Mouse (Mus musculus): ENCODE data around the gene Wdpcp. TPM values are rescaled to one million over a fixed set of nuclear protein-coding genes. Genes with fewer than 3 reads are reported as not detected.
A peak's percentile ranks its signal among the peaks of the same experiment; 100 is the strongest.

The Wdpcp gene
- polyA plus RNA-seq, 1 experiment from 2014 or later = 19.3 TPM

DNA sequence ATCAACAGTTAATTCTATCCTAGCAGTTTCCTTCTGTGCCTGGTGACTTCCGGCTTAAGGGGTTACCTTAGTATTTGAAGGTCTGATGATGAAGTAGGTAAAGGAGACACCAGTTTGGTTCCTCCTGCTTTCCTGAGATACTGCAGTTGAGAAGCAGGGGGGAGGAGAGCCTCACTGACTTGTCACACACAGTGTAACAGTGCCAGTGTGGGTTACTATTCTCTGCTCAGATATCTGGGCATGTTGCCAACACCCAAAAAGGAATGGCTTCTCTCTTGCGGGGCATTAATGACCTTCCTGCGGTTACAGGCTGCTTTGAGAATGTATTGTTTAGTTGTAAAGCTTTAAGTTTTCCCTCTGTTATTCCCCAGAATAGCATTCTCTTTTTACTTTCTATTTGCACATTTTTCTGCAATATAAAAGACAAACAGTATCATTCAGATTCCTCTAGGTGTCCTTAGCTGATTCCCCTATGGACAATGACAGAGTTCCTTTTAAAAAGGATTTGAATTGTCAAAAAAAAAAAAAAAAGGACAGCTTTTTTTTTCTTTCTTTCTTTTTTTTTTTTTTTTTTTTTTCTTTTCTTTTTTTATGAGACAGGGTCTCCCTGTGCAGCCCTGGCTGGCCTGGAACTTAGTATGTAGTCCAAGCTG, 2.5 kb upstream of the Wdpcp start:
- DNase-seq (ENCODE audit: low read depth, low spot score) = no peak
- in situ Hi-C loops (cut with MboI; ENCODE audit: low pct_unique_long_range_greater_than_20kb) = no loop called here
- TF ChIP-seq CTCF (IDR thresholded peaks at IDR 0.05) = no peak
- ChIA-PET CTCF (interaction anchor here (0.7 to 1.3 kb wide), 4 partner anchors 9 to 19 kb away, joined by 3 to 5 read pairs (median 3); no protein-coding TSS in a partner anchor), POLR2A (interaction anchor here (0.7 kb wide), 1 partner anchor 297 kb away, joined by 5 read pairs; no protein-coding TSS in a partner anchor)
- ATAC-seq = no peak
- no peaks in the 10 kb centered on the region for H3K27me3 ChIP-seq

DNA sequence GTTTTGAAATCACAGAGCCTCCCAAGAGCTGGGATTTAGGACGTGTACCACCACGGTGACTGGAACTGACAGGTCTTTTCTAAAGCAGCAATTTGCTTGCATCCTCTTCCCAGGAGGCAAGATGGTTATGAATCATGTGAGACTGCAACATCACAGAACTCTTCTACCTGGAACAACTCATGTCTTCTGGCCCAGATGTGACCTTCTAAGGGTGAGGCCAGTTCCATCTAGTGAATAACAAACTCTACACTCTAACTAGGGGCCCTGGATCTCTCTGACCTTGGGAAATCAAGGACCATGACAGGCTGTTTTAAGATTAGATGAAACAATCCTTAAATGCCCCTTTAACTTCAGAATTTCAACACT, 1.9 kb upstream of the Wdpcp start:
- H3K27me3 ChIP-seq = no peaks in the 10 kb centered on the region
- no peak for DNase-seq (ENCODE audit: low read depth, low spot score)
- TF ChIP-seq CTCF (IDR thresholded peaks at IDR 0.05) = no peak
- POLR2A ChIA-PET = interaction anchor here (0.7 kb wide), 1 partner anchor 296 kb away, joined by 5 read pairs; no protein-coding TSS in a partner anchor
- in situ Hi-C loops (cut with MboI; ENCODE audit: low pct_unique_long_range_greater_than_20kb) = no loop called here
- ATAC-seq = no peak
- CTCF ChIA-PET = interaction anchor here (0.7 to 1.3 kb wide), 3 partner anchors 10 to 19 kb away, joined by 3 to 5 read pairs (median 3); no protein-coding TSS in a partner anchor

DNA sequence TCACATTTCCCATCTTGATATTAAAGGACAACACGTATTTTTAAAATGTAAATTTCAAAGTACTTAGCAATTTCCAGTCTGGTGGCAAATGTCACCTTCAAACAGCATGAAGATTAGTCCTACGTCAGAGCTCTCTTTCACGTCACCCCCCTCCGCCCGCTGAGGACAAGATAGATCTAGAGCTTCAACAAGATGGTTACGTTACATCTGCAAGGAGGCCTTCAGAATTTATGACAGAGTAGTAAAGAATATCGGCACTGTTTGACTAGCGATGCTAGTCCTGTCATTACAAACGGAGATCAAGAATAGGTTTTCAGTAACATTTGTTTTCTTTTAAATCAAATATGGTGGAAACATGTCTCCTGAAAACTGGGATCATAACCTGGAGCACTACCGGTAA, 1.1 kb upstream of the Wdpcp start:
- POLR2A ChIA-PET = interaction anchor here (0.6 to 1.2 kb wide), 2 partner anchors 10 to 475 kb away, joined by 3 to 4 read pairs; no protein-coding TSS in a partner anchor
- DNase-seq (ENCODE audit: low read depth, low spot score) (no peak), ATAC-seq (no peak)
- in situ Hi-C loops (cut with MboI; ENCODE audit: low pct_unique_long_range_greater_than_20kb) = no loop called here
- no peak for TF ChIP-seq CTCF (IDR thresholded peaks at IDR 0.05)
- CTCF ChIA-PET = no interaction called here
- H3K27me3 ChIP-seq = no peaks in the 10 kb centered on the region

DNA sequence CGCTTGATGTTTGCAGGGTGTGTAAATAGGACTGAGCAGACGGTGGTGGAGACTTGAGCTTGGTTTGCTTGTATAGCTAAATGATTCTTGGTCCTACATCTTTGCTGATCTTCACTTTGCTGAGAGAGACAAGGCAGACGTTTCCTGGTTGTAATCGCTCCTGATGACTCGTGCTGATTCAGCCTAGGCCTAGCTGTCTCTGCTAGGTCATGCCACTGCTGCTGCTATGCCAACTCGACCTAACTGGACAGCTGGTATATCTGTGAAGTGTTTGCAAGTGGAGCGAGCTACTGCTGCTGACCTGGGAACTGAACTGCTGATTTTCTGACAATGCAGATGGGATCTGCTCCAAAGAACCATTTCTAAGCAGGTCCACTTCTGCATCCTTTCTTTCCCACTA, 9.4 kb downstream of the Wdpcp start:
- TF ChIP-seq CTCF (IDR thresholded peaks at IDR 0.05) = no peak
- ATAC-seq (peak; percentile 60), DNase-seq (ENCODE audit: low read depth, low spot score) (no peak)
- no peaks in the 10 kb centered on the region for H3K27me3 ChIP-seq
- in situ Hi-C loops (cut with MboI; ENCODE audit: low pct_unique_long_range_greater_than_20kb) = no loop called here
- ChIA-PET CTCF (interaction anchor here (1.0 kb wide), 1 partner anchor 16 kb away, joined by 5 read pairs; no protein-coding TSS in a partner anchor), POLR2A (interaction anchor here (1.2 kb wide), 1 partner anchor 10 kb away, joined by 4 read pairs; no protein-coding TSS in a partner anchor)

DNA sequence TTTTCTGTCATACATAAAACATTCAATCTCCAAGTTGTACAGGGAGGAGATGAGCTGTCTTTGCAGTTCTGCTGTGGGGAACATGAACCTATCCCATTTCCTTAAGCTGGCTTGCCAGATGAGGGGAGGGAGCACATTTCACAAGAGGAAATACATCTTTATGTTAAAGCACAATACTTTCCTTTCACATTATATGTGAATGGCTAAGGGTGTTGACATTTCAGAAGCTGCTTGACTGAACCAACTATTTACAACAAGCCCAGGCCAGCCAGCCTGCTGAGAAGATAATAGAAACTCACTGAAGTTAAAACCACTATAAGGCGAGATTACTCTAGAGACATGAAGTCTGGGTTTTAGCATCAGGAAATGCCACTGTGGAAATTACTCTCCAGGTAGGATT, 11.3 kb downstream of the Wdpcp start:
- TF ChIP-seq CTCF (IDR thresholded peaks at IDR 0.05) = no peak
- no peaks in the 10 kb centered on the region for H3K27me3 ChIP-seq
- ATAC-seq = no peak
- in situ Hi-C loops (cut with MboI; ENCODE audit: low pct_unique_long_range_greater_than_20kb) = no loop called here
- POLR2A ChIA-PET = no interaction called here
- CTCF ChIA-PET = no interaction called here
- no peak for DNase-seq (ENCODE audit: low read depth, low spot score)

DNA sequence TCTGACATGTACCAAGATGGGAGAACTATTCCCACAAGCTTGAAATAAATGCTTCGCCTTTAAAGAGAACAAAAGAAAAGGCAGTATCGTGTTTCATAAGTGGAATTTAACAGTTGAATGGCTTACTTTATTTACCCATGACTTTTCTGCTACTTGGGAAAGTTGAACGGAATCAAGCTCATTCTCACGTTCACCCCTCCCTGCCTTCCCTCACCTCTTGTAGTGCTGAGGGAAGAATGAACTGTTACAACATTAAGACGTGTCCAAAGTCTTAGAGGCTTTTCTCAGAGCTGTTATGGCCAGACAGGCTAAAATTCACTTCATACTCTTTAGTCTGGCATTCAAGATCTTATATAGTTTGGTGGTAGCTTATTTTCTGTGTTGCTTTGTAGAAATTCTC, 30.5 kb downstream of the Wdpcp start:
- no peaks in the 10 kb centered on the region for H3K27me3 ChIP-seq
- ChIA-PET CTCF (interaction anchor here (0.8 to 1.2 kb wide), 2 partner anchors 36 to 44 kb away, joined by 3 read pairs; no protein-coding TSS in a partner anchor), POLR2A (no interaction called here)
- in situ Hi-C loops (cut with MboI; ENCODE audit: low pct_unique_long_range_greater_than_20kb) = no loop called here
- ATAC-seq (no peak), DNase-seq (ENCODE audit: low read depth, low spot score) (no peak)
- no peak for TF ChIP-seq CTCF (IDR thresholded peaks at IDR 0.05)

DNA sequence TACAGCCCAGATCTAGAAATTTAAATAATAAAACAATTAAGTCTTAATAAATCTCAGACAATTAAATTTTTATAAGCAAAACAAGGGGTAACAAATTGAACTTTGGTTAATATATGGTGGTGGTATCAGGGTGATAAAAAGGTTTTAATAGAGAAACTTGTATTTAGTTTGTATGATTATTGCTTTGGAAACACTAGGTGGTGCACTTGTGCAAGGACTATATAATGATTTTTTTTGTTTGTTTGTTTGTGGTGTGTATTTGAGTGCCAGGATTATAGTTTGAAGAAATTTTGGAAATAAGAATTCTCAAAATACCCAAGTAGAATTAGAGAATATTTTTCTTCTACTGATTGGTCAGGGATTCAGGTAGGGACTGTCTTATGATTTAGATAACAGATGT, 43.9 kb downstream of the Wdpcp start:
- ChIA-PET POLR2A (no interaction called here), CTCF (no interaction called here)
- H3K27me3 ChIP-seq = no peaks in the 10 kb centered on the region
- peak; percentile 31 for TF ChIP-seq CTCF (IDR thresholded peaks at IDR 0.05)
- DNase-seq (ENCODE audit: low read depth, low spot score) (no peak), ATAC-seq (no peak)
- in situ Hi-C loops (cut with MboI; ENCODE audit: low pct_unique_long_range_greater_than_20kb) = no loop called here

DNA sequence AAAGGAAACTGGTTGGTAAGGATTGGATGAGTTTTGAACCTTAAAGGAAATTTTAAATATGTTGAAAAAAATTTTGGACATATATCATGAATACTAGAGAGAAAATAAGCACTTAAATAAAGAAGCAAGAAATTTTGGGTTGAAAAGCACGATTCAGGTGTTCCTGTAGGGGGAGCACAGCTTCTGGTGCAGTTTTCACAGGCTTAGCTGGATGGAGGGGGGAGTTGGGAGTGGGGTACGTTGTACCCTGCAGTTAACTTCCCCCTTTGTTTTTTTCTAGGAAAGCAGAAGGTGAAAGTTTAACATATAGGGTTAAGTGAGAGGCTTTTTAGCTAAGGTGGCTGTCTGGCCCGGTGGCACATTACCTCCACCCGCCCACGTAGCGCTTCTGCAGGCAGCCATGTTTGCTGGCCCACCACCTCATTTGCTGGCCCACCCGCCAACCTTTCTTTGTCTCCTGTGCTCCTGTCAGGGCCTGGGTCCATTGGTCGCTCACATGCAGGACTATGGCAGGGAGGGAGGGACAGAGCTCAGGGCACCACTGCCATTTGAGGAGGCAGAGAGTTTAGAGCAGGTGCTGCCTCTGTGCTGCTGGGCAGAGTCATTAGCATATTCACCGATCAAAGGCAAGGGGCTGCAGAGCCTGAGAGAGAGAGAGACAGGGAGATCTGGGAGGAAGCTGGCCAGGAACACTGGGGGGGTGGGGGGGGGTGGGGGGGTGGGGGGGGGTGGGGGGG, 62.3 kb downstream of the Wdpcp start:
- no peak for DNase-seq (ENCODE audit: low read depth, low spot score)
- in situ Hi-C loops (cut with MboI; ENCODE audit: low pct_unique_long_range_greater_than_20kb) = no loop called here
- no peaks in the 10 kb centered on the region for H3K27me3 ChIP-seq
- ChIA-PET POLR2A (no interaction called here), CTCF (no interaction called here)
- ATAC-seq = no peak
- TF ChIP-seq CTCF (IDR thresholded peaks at IDR 0.05) = no peak

DNA sequence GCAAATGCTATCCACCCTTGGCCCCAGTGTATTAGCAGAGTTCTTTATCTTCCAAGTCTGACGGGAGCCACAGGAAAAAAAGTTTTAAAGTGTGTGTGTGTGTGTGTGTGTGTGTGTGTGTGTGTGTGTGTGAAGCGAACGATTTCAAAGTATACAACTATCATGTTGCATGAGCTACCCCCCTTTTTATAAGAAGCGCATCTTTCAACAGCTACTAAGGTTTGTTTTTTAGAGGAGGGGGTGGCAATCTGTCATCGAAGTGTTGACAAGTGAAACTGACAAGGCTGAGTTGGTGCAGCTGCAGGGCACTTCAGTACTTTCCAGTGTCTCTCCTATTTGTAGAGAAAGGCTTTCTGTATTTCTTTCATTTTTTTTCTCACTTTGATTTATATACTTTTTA, 66.3 kb downstream of the Wdpcp start:
- ATAC-seq (no peak), DNase-seq (ENCODE audit: low read depth, low spot score) (no peak)
- POLR2A ChIA-PET = no interaction called here
- CTCF ChIA-PET = interaction anchor here (1.3 kb wide), 1 partner anchor 35 kb away, joined by 3 read pairs; no protein-coding TSS in a partner anchor
- H3K27me3 ChIP-seq = no peaks in the 10 kb centered on the region
- no peak for TF ChIP-seq CTCF (IDR thresholded peaks at IDR 0.05)
- in situ Hi-C loops (cut with MboI; ENCODE audit: low pct_unique_long_range_greater_than_20kb) = no loop called here

DNA sequence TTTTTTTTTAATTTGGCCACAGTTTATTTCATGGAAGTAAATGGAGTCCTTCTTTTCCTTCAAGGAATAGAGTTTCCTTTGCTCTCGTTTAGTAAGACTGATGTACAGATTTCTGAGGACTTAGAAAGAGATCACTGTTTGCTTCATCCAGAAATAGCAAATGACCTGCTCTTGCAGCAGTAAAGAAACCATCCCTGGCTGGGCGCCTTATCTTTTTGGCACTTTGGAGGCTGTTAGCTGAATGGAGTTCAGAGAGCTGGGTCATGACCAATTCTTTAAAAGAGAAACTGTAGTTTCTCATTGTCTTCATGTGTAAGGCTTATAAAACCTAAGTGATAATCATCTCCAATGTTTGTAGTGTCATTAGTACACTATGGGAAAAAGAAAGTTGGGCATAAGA, 67.5 kb downstream of the Wdpcp start:
- no peak for DNase-seq (ENCODE audit: low read depth, low spot score)
- H3K27me3 ChIP-seq = no peaks in the 10 kb centered on the region
- ChIA-PET POLR2A (no interaction called here), CTCF (interaction anchor here (1.3 kb wide), 1 partner anchor 36 kb away, joined by 3 read pairs; no protein-coding TSS in a partner anchor)
- in situ Hi-C loops (cut with MboI; ENCODE audit: low pct_unique_long_range_greater_than_20kb) = no loop called here
- no peak for ATAC-seq
- TF ChIP-seq CTCF (IDR thresholded peaks at IDR 0.05) = no peak

DNA sequence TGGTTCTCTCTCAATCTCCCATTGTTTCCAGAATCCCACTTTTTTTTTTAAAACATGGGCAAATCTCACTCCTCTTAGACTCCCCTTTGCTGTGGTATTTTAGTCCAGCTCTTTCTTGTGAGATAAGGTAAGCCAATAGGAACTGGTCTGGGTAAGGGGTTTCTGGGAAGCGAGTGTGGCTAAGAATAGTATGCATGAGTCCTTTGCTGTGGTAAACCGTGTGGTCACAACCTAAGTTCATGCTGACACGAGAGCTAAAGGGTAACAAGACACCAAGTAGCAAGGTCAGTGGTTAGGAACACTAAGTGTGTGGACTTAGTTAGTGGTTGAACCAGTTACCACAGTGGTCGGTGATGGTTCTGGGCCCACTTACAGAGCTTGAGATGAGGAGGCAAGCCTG, 72.2 kb downstream of the Wdpcp start:
- no peak for TF ChIP-seq CTCF (IDR thresholded peaks at IDR 0.05)
- in situ Hi-C loops (cut with MboI; ENCODE audit: low pct_unique_long_range_greater_than_20kb) = no loop called here
- ChIA-PET POLR2A (no interaction called here), CTCF (interaction anchor here (1.5 kb wide), 1 partner anchor 16 kb away, joined by 3 read pairs; no protein-coding TSS in a partner anchor)
- no peak for DNase-seq (ENCODE audit: low read depth, low spot score)
- no peaks in the 10 kb centered on the region for H3K27me3 ChIP-seq
- no peak for ATAC-seq
